Mouse (Mus musculus) MEL (cell line): ENCODE measurements at regions not wholly inside any gene's neighbourhood (a gene's known extent, or its start where the extent isn't known, plus 50 kb on each side); places are given as distances from the start of the nearest gene placed in this dataset.

ENCODE experiments used
- DNase-seq: peaks from one replicate; pipeline ENCODE4 v3.0.0; 2011; ENCODE audit warnings: low read depth, low spot score
- H3K27ac ChIP-seq: 2 replicates; pipeline ENCODE4 v1.5.1; 2012; ENCODE audit warnings: low read depth, mild to moderate bottlenecking, control low read depth, low read length, moderate library complexity; ENCODE audit not compliant: control insufficient read depth
- H3K27me3 ChIP-seq, 2 experiments: fragments of 150-350 bp in 1 of 2; sonication (generic) in 1 of 2; 2 replicates each; pipeline ENCODE4 v1.6.1; 2012; ENCODE audit warnings: low read length in 2 of 2, mild to moderate bottlenecking in 2 of 2, improper control_type of control experiment in 1 of 2, moderate library complexity in 1 of 2; ENCODE audit not compliant: insufficient read depth in 2 of 2, control insufficient read depth in 1 of 2
- H3K36me3 ChIP-seq, 2 experiments: 2 replicates each; pipeline ENCODE4 v1.6.1; 2012 to 2014; ENCODE audit warnings: low read length in 2 of 2, improper control_type of control experiment in 1 of 2, inconsistent platforms in 1 of 2, mild to moderate bottlenecking in 1 of 2; ENCODE audit not compliant: insufficient read depth in 2 of 2, control insufficient read depth in 1 of 2
- H3K4me1 ChIP-seq, 2 experiments: fragments of 150-350 bp in 1 of 2; sonication (generic) in 1 of 2; 2 replicates each; pipeline ENCODE4 v1.6.1; 2012; ENCODE audit warnings: low read length in 2 of 2, improper control_type of control experiment in 1 of 2, mild to moderate bottlenecking in 1 of 2; ENCODE audit not compliant: insufficient read depth in 2 of 2, control insufficient read depth in 1 of 2
- H3K4me3 ChIP-seq, 2 experiments: fragments of 150-350 bp in 1 of 2; sonication (generic) in 1 of 2; 2 replicates each; pipeline ENCODE4 v1.5.1; 2012; ENCODE audit warnings: low read depth in 2 of 2, low read length in 2 of 2, mild to moderate bottlenecking in 2 of 2, moderate library complexity in 2 of 2, control low read depth in 1 of 2, improper control_type of control experiment in 1 of 2; ENCODE audit not compliant: control insufficient read depth in 1 of 2, insufficient read depth in 1 of 2
- H3K79me2 ChIP-seq: 2 replicates; pipeline ENCODE4 v1.6.1; 2012; ENCODE audit warnings: mild to moderate bottlenecking, low read length, moderate library complexity; ENCODE audit not compliant: control insufficient read depth, poor library complexity, insufficient read depth
- H3K9ac ChIP-seq: 2 replicates; pipeline ENCODE4 v1.6.1; 2012; ENCODE audit warnings: low read depth, mild to moderate bottlenecking, control low read depth, low read length, moderate library complexity; ENCODE audit not compliant: control insufficient read depth, poor library complexity, severe bottlenecking
- H3K9me3 ChIP-seq: fragments of 150-350 bp; sonication (generic); replicated peaks from 2 replicates; pipeline ENCODE4 v1.6.1; 2012; ENCODE audit warnings: mild to moderate bottlenecking, low read length, improper control_type of control experiment, moderate library complexity; ENCODE audit not compliant: insufficient read depth
- BHLHE40 ChIP-seq: IDR thresholded peaks from 2 replicates; pipeline ENCODE4 v1.6.1; 2012; ENCODE audit warnings: low read depth, mild to moderate bottlenecking, inconsistent platforms, low read length, improper control_type of control experiment, borderline replicate concordance
- CTCF ChIP-seq, 3 experiments: IDR thresholded peaks in 2 of 3; conservative IDR thresholded peaks in 1 of 3; 2 replicates each; pipeline ENCODE4 v1.5.1; 2011 to 2012; ENCODE audit warnings: low read length in 3 of 3, low read depth in 2 of 3, mild to moderate bottlenecking in 2 of 3, improper control_type of control experiment in 1 of 3, inconsistent platforms in 1 of 3, mixed read lengths in 1 of 3, moderate library complexity in 1 of 3; ENCODE audit not compliant: control insufficient read depth in 1 of 3, insufficient read depth in 1 of 3, poor library complexity in 1 of 3, severe bottlenecking in 1 of 3
- E2F4 ChIP-seq: IDR thresholded peaks from 2 replicates; pipeline ENCODE4 v1.6.1; 2011; ENCODE audit warnings: low read depth, low read length, improper control_type of control experiment, borderline replicate concordance
- ELF1 ChIP-seq: IDR thresholded peaks from 2 replicates; pipeline ENCODE4 v1.6.1; 2014; ENCODE audit warnings: low read depth, mild to moderate bottlenecking, inconsistent platforms, low read length, improper control_type of control experiment, moderate library complexity
- EP300 ChIP-seq, 2 experiments: IDR thresholded peaks; 2 replicates each; pipeline ENCODE4 v1.6.1; 2011; ENCODE audit warnings: improper control_type of control experiment in 2 of 2, low read length in 2 of 2, low read depth in 1 of 2, mild to moderate bottlenecking in 1 of 2
- GABPA ChIP-seq: IDR thresholded peaks from 2 replicates; pipeline ENCODE4 v1.6.1; 2012; ENCODE audit warnings: low read depth, mild to moderate bottlenecking, inconsistent platforms, low read length, improper control_type of control experiment, moderate library complexity
- GATA1 ChIP-seq: IDR thresholded peaks from 2 replicates; pipeline ENCODE4 v1.6.1; 2011; ENCODE audit warnings: low read depth, low read length, improper control_type of control experiment
- HCFC1 ChIP-seq: IDR thresholded peaks from 2 replicates; pipeline ENCODE4 v1.6.1; 2012; ENCODE audit warnings: low read depth, mild to moderate bottlenecking, inconsistent platforms, low read length, improper control_type of control experiment, moderate library complexity
- JUND ChIP-seq: IDR thresholded peaks from 2 replicates; pipeline ENCODE4 v1.6.1; 2011; ENCODE audit warnings: low read depth, mild to moderate bottlenecking, improper control_type of control experiment, low read length
- MAFK ChIP-seq: IDR thresholded peaks from 2 replicates; pipeline ENCODE4 v1.6.1; 2011; ENCODE audit warnings: low read depth, mild to moderate bottlenecking, low read length, improper control_type of control experiment, borderline replicate concordance
- MAX ChIP-seq: IDR thresholded peaks from 2 replicates; pipeline ENCODE4 v1.6.1; 2011; ENCODE audit warnings: low read length, improper control_type of control experiment
- MAZ ChIP-seq: IDR thresholded peaks from 2 replicates; pipeline ENCODE4 v1.6.1; 2012; ENCODE audit warnings: low read depth, mild to moderate bottlenecking, inconsistent platforms, low read length, improper control_type of control experiment
- MXI1 ChIP-seq: IDR thresholded peaks from 2 replicates; pipeline ENCODE4 v1.6.1; 2011; ENCODE audit warnings: mild to moderate bottlenecking, low read depth, low read length, improper control_type of control experiment
- MYB ChIP-seq: IDR thresholded peaks from 2 replicates; pipeline ENCODE4 v1.6.1; 2011; ENCODE audit warnings: mild to moderate bottlenecking, low read depth, low read length, improper control_type of control experiment
- MYC ChIP-seq: IDR thresholded peaks from 2 replicates; pipeline ENCODE4 v1.6.1; 2011; ENCODE audit warnings: low read depth, mild to moderate bottlenecking, low read length, improper control_type of control experiment, moderate library complexity
- NELFE ChIP-seq: IDR thresholded peaks from 2 replicates; pipeline ENCODE4 v1.6.1; 2011; ENCODE audit warnings: low read depth, low read length, improper control_type of control experiment
- NRF1 ChIP-seq: IDR thresholded peaks from 2 replicates; pipeline ENCODE4 v1.6.1; 2014; ENCODE audit warnings: low read depth, mild to moderate bottlenecking, inconsistent platforms, low read length, improper control_type of control experiment, moderate library complexity; ENCODE audit not compliant: poor library complexity, insufficient read depth, severe bottlenecking
- RAD21 ChIP-seq: IDR thresholded peaks from 2 replicates; pipeline ENCODE4 v1.6.1; 2011; ENCODE audit warnings: mild to moderate bottlenecking, low read depth, low read length, improper control_type of control experiment
- RCOR1 ChIP-seq: IDR thresholded peaks from 2 replicates; pipeline ENCODE4 v1.6.1; 2012; ENCODE audit warnings: low read depth, mild to moderate bottlenecking, inconsistent platforms, low read length, improper control_type of control experiment
- SMC3 ChIP-seq: IDR thresholded peaks from 2 replicates; pipeline ENCODE4 v1.6.1; 2011; ENCODE audit warnings: low read depth, low read length, improper control_type of control experiment
- TAL1 ChIP-seq: IDR thresholded peaks from 2 replicates; pipeline ENCODE4 v1.6.1; 2012; ENCODE audit warnings: mild to moderate bottlenecking, inconsistent platforms, low read length, moderate library complexity, mixed read lengths
- UBTF ChIP-seq: IDR thresholded peaks from 2 replicates; pipeline ENCODE4 v1.6.1; 2012; ENCODE audit warnings: low read depth, mild to moderate bottlenecking, inconsistent platforms, low read length, improper control_type of control experiment, moderate library complexity, borderline replicate concordance; ENCODE audit not compliant: insufficient read depth
- ZKSCAN1 ChIP-seq: IDR thresholded peaks from 2 replicates; pipeline ENCODE4 v1.6.1; 2012; ENCODE audit warnings: low read depth, mild to moderate bottlenecking, inconsistent platforms, low read length, improper control_type of control experiment, moderate library complexity
- ZNF384 ChIP-seq: IDR thresholded peaks from 2 replicates; pipeline ENCODE4 v1.6.1; 2012; ENCODE audit warnings: low read depth, mild to moderate bottlenecking, inconsistent platforms, low read length, improper control_type of control experiment

- Histone ChIP-seq H3K27ac (no peak overlapping the region), H3K27me3 (no peaks in the 10 kb centered on the region), H3K9ac (no peak overlapping the region), H3K9me3 (no peaks in the 10 kb centered on the region), H3K4me1 (no peaks in the 10 kb centered on the region), H3K79me2 (no peaks in the 10 kb centered on the region), H3K36me3 (no peaks in the 10 kb centered on the region), H3K4me3 (no peak overlapping the region)
- TF ChIP-seq NRF1 (no peak), MYC (no peak), BHLHE40 (no peak), NELFE (no peak), TAL1 (no peak), RCOR1 (no peak), RAD21 (no peak), MAFK (no peak), JUND (no peak), GATA1 (no peak), MAX (no peak), MAZ (no peak), ZNF384 (no peak), EP300 (IDR thresholded peaks at IDR 0.05; ENCODE audit: low read depth in 1 of 2, low read length in 2 of 2) (no peak), MYB (no peak), MXI1 (no peak), SMC3 (no peak), UBTF (no peak), HCFC1 (no peak)
- no peak for DNase-seq
Measured at GRCm38 (mm10) chr6:49987541-49988210, 122.4 kb upstream of the Mpp6 start.

- Histone ChIP-seq H3K36me3 (no peaks in the 10 kb centered on the region), H3K9me3 (no peaks in the 10 kb centered on the region), H3K4me3 (no peak overlapping the region), H3K4me1 (no peaks in the 10 kb centered on the region), H3K27me3 (no peaks in the 10 kb centered on the region), H3K27ac (no peak overlapping the region), H3K9ac (no peak overlapping the region), H3K79me2 (no peaks in the 10 kb centered on the region)
- TF ChIP-seq ELF1: no peak
- TF ChIP-seq GABPA: no peak
- no peak for TF ChIP-seq MAZ
- TF ChIP-seq EP300 (IDR thresholded peaks at IDR 0.05; ENCODE audit: low read depth in 1 of 2, low read length in 2 of 2): no peak
- no peak for TF ChIP-seq RAD21
- no peak for TF ChIP-seq JUND
- no peak for TF ChIP-seq NELFE
- no peak for TF ChIP-seq E2F4
- no peak for TF ChIP-seq CTCF (IDR thresholded peaks at IDR 0.05 in 2 of 3, conservative IDR thresholded peaks at IDR 0.05 in 1 of 3; ENCODE audit: control insufficient read depth in 1 of 3, insufficient read depth in 1 of 3, low read depth in 2 of 3, low read length in 3 of 3, poor library complexity in 1 of 3, severe bottlenecking in 1 of 3)
- no peak for TF ChIP-seq ZKSCAN1
- TF ChIP-seq UBTF: no peak
- DNase-seq: no peak
Measured at GRCm38 (mm10) chr6:49989585-49990521, 120.2 kb upstream of the Mpp6 start.
